Comparison of ENCODE assay signal across 14 mouse cellular contexts in genomic region chr10:21304672-21305632, GRCm38 (mm10). TPM values are rescaled to one million over a fixed set of nuclear protein-coding genes. Genes with fewer than 3 reads are reported as not detected.
DNase-seq lines count a peak whose midpoint lies in the region; ATAC-seq and TF ChIP-seq lines count a peak whose summit lies in the region.
"Had no signal": no experiment of that assay in that cellular context is flagged by ENCODE, and none has a peak within 500 bp of the region (broad histone marks: within the 10 kb centered on the region; RNA-seq: fewer than 3 reads in every experiment).

No protein-coding gene starts in this region.

- no peaks in the 10 kb centered on the region for H3K4me1 ChIP-seq in heart, embryonic 10.5 days
- no peaks in the 10 kb centered on the region; the same call in 1 of the 2 replicates for H3K4me1 ChIP-seq in embryonic facial prominence, embryonic 12.5 days
- H3K4me1 ChIP-seq in stomach, postnatal 0 days (replicated peaks; ENCODE audit: control insufficient read depth, insufficient read depth): no peaks in the 10 kb centered on the region
- H3K4me1 ChIP-seq: liver, embryonic 15.5 days; neural tube, embryonic 15.5 days had no signal

- H3K9me3 ChIP-seq in heart, embryonic 10.5 days: no peaks in the 10 kb centered on the region
- H3K9me3 ChIP-seq in embryonic facial prominence, embryonic 12.5 days: no peaks in the 10 kb centered on the region
- H3K9me3 ChIP-seq in stomach, postnatal 0 days (ENCODE audit: control insufficient read depth, low read length): no peaks in the 10 kb centered on the region
- H3K9me3 ChIP-seq: liver, embryonic 15.5 days; megakaryocyte, embryonic 14.5 days; neural tube, embryonic 15.5 days had no signal

- no peak for ATAC-seq in embryonic facial prominence, embryonic 12.5 days (ENCODE audit: insufficient number of reproducible peaks, insufficient read depth, low FRiP score, low TSS enrichment)
- peak; percentile 68 for ATAC-seq in stomach, postnatal 0 days (ENCODE audit: low FRiP score, low TSS enrichment)
- ATAC-seq: forebrain, embryonic 16.5 days had no signal

- H3K4me3 ChIP-seq in heart, embryonic 10.5 days: no peak overlapping the region
- no peak overlapping the region for H3K4me3 ChIP-seq in embryonic facial prominence, embryonic 12.5 days
- no peak overlapping the region for H3K4me3 ChIP-seq in stomach, postnatal 0 days (ENCODE audit: low read depth, low read length)
- H3K4me3 ChIP-seq: left cerebral cortex, adult 2 months; liver, embryonic 15.5 days; megakaryocyte, embryonic 14.5 days; neural tube, embryonic 15.5 days had no signal

- H3K27ac ChIP-seq in heart, embryonic 10.5 days: no peak overlapping the region
- H3K27ac ChIP-seq in embryonic facial prominence, embryonic 12.5 days: 0 out of 2 replicates have a peak overlapping the region, but pooled peaks have one; percentile 17
- H3K27ac ChIP-seq in stomach, postnatal 0 days (replicated peaks): no peak overlapping the region
- H3K27ac ChIP-seq: left cerebral cortex, adult 2 months; liver, embryonic 15.5 days; neural tube, embryonic 15.5 days had no signal

- 73% methylated on average over 11 of the region's 11 CpGs for WGBS in heart, embryonic 10.5 days
- WGBS in embryonic facial prominence, embryonic 12.5 days: 70% methylated on average over 11 of the region's 11 CpGs
- 52% methylated on average over 11 of the region's 11 CpGs for WGBS in stomach, postnatal 0 days

- no peak for TF ChIP-seq CTCF in stomach, postnatal 0 days (IDR thresholded peaks at IDR 0.05; ENCODE audit: low read depth)

- DNase-seq in heart, postnatal 4 days: peak; percentile 22
- DNase-seq in heart, embryonic 10.5 days (ENCODE audit: low spot score): no peak
- DNase-seq in kidney, adult 8-10 months: peak; percentile 54 to 61
- DNase-seq in stomach, postnatal 0 days (ENCODE audit: low spot score): no peak
- no peak for DNase-seq in spleen, postnatal 14 days (ENCODE audit: low spot score in 2 of 2)
- no peak for DNase-seq in adrenal gland, adult 18-20 months (ENCODE audit: low spot score in 2 of 2)
- DNase-seq: cerebellum, postnatal 14 days; thymus, postnatal 14 days had no signal

- H3K4me2 ChIP-seq in embryonic facial prominence, embryonic 12.5 days (replicated peaks): no peak overlapping the region
- no peak overlapping the region for H3K4me2 ChIP-seq in stomach, postnatal 0 days (replicated peaks; ENCODE audit: low read depth)
- H3K4me2 ChIP-seq: liver, embryonic 15.5 days; neural tube, embryonic 15.5 days had no signal

- H3K36me3 ChIP-seq in heart, embryonic 10.5 days: peaks cover 52% of the 10 kb centered on the region
- peaks cover 45% of the 10 kb centered on the region for H3K36me3 ChIP-seq in embryonic facial prominence, embryonic 12.5 days
- H3K36me3 ChIP-seq in stomach, postnatal 0 days (ENCODE audit: control insufficient read depth, insufficient read depth, low read length): peaks cover 6% of the 10 kb centered on the region; the same call in 1 of the 2 replicates

- TF ChIP-seq EP300 in stomach, postnatal 0 days (optimal IDR thresholded peaks at IDR 0.05): no peak

- no peaks in the 10 kb centered on the region for H3K27me3 ChIP-seq in heart, embryonic 10.5 days (ENCODE audit: insufficient read depth, poor library complexity, severe bottlenecking)
- H3K27me3 ChIP-seq in embryonic facial prominence, embryonic 12.5 days: no peaks in the 10 kb centered on the region
- H3K27me3 ChIP-seq in stomach, postnatal 0 days (ENCODE audit: control insufficient read depth, insufficient read depth, low read length): no peaks in the 10 kb centered on the region
- H3K27me3 ChIP-seq: liver, embryonic 15.5 days; megakaryocyte, embryonic 14.5 days; neural tube, embryonic 15.5 days had no signal

- no peak overlapping the region for H3K9ac ChIP-seq in embryonic facial prominence, embryonic 12.5 days
- no peak overlapping the region for H3K9ac ChIP-seq in stomach, postnatal 0 days (ENCODE audit: low read length)
- H3K9ac ChIP-seq: liver, embryonic 15.5 days; neural tube, embryonic 15.5 days had no signal

RNA-seq across cellular contexts. Expression of gene Hbs1l, which starts 9.2 kb away (rescaled TPM):
- total RNA-seq in heart, postnatal 4 days (2021): 10 to 100 TPM; 59.5 to 62.4 TPM
- polyA plus RNA-seq in heart, embryonic 10.5 days (2016; fragmentation: Nextera tagmentation; extraction: Ambion mirVana): 92.2 and 95.8 TPM in 2 replicates
- polyA plus RNA-seq in embryonic facial prominence, embryonic 12.5 days (2016; fragmentation: Nextera tagmentation; extraction: Ambion mirVana): 109 and 111 TPM in 2 replicates
- 42.7 and 44.8 TPM in 2 replicates for polyA plus RNA-seq in stomach, postnatal 0 days (2015; fragmentation: Nextera tagmentation; extraction: Ambion mirVana)
- 10 to 100 TPM; 72.2 to 76.8 TPM for total RNA-seq in adrenal gland, adult 18-20 months (2021)

Comparison
In these comparisons a context has a peak if more than half of its experiments do, and no peak if none do; other contexts are left out.
1. DNase-seq: peak in heart, postnatal 4 days (single experiment) and kidney, adult 8-10 months (2 of 2); none in heart, embryonic 10.5 days (single experiment), stomach, postnatal 0 days (single experiment), spleen, postnatal 14 days (0 of 2) and adrenal gland, adult 18-20 months (0 of 2).